Mouse (Mus musculus) gastrocnemius, postnatal 36 days (tissue): ENCODE measurements around the gene Atg10. TPM values are rescaled to one million over a fixed set of nuclear protein-coding genes. Genes with fewer than 3 reads are reported as not detected.

Experiments
- DNase-seq, 2 experiments: peaks; one replicate each; pipeline ENCODE4 v3.0.0; 2022
- intact Hi-C: fragments of 180-260 bp; cut with DNase I; formaldehyde crosslinking; loops from one replicate; pipeline ENCODE4 v1.15.1; 2025
- total RNA-seq, 2 experiments: library from RNA; stranded (reverse); gene quantifications; 2 replicates each; pipeline ENCODE4 v1.2.3; 2021

The Atg10 gene
- total RNA-seq, 2 experiments from 2014 or later: 7.9 to 11.1 TPM

DNA sequence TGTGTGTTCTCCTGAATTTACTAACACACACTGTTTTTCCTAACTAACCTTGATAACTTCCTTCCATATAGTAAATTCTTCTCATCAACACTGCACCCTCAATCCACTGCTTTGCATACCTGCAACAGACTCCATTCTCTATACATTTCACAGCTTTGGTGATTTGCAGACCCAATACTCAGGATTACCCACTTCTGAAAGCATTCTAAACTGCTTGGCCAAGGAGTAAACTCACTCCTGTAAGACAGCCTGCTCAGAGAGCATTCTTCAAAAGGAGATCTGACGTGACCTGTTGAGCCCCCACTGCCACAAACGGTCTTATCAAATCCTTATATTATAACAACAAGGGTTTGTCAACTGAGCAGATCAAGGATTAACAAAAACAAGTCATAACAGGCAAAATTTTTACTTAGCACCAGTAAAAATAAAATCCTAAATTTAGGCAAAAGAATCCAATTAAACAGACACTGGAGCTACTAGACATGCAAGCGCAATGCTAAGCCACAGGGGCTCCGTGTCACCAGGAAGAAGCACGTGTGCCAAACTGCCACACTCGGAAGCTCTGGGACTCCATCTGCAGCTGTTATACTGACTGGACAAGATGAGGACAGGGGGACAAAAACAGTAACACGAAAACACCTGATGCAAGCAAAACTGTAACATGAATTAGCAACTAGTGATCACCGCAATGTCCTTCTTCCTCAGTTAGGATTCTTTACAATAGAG is 44.4 kb downstream of the Atg10 start:
- no peak for DNase-seq

DNA sequence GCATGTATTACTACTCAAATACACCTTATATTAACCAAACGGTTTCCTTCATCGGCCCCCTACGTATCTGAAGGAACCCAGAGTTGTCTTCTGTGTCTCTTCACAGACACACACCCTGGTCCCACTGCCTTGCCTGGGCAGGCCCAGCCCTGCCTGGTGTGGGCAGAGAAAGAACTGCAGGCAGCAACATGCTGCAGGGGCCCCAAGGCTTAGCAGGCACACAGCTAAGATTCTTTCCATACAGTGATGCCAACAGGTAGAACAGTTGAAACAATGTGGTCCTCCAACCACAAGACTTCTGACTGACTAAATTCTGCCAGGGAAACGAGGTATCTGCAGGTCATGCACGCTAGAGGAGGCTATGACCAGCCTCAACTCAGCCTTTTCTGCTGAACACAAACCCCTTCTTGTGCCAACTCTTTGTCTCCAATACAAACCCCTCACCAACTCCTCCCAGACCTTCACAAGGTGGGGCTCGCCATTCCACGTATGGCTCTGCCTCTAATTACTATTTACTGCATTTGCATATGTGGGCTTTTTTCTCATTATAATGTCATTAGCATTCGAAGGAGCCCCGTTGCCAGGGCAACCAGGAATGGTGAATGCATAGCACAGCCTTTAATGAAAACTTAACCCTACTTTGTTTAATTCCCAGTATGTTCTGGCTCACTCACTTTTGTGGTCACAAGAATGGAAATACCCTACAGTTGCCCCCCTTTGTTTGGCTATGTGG is 45.2 kb downstream of the Atg10 start:
- DNase-seq: no peak
- intact Hi-C loops: no loop called here

More for the DNA sequence above, 44.4 kb downstream of the Atg10 start:
- intact Hi-C loops: no loop called here

- no peak for DNase-seq
- intact Hi-C loops: no loop called here
Observed at GRCm38 (mm10) chr13:91175347-91175746, 48.4 kb downstream of the Atg10 start.

- DNase-seq: no peak
- intact Hi-C loops: no loop called here
Observed at GRCm38 (mm10) chr13:91171766-91172491, 51.8 kb downstream of the Atg10 start.

GRCm38 (mm10) chr13:91171205-91171604 is 52.6 kb downstream of the Atg10 start:
- no peak for DNase-seq
- intact Hi-C loops: no loop called here

DNA sequence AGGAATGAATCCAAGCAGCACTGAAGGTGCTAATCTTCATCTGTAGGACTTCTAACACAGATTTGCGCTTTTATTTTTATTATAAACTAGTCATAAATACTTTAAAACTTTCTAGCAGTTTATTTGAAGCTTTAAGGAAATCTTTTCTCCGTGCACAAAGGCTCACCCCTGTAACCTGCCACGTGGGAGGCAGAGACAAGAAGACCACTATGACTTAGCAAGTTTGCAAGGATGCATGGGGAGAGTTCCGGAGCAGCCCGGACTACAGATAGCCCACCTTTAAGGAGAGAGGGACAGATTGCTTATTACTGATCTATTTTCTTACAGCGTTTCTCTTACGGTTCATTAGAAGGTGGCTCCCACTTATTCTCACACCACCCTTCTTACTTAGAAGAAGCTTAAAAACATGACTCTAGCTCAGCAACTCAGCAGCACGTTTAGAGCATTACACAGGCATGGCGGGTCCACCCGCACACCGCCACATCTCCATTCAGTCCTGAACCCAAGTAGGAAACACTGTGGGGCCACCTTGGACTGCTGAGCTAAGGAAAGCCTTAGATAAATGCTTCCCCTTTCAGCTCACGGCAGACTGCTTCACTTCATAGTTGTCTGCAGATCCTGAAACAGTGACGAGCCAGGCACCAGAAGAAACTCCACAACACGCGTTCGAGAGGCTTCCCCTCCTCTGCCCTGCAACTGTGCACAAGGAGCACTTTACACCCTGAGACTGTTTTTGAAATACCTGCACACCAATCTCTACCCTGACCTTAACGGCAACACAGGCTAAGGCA is 54.0 kb downstream of the Atg10 start:
- intact Hi-C loops: no loop called here
- no peak for DNase-seq

DNA sequence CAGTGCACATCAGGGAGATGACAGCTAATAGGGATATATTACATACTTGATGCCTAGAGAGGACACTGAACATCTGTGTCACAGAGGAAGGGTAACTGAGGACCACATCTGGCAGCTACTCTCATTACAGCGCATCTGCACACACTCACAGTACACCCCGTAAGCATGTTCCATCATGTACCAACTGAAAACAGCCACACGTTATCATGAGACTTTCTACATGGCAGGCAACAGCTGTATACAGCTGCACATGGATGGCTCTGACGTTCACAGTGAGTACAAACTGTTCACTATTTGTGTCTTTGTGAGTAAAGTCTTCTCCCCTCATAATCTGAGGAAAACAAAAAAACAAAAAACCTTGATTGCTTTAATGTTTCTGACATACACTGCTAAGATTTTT is 55.3 kb downstream of the Atg10 start:
- no peak for DNase-seq
- intact Hi-C loops: no loop called here

- intact Hi-C loops: no loop called here
- no peak for DNase-seq
Observed at GRCm38 (mm10) chr13:91167561-91167960, 56.2 kb downstream of the Atg10 start.

DNA sequence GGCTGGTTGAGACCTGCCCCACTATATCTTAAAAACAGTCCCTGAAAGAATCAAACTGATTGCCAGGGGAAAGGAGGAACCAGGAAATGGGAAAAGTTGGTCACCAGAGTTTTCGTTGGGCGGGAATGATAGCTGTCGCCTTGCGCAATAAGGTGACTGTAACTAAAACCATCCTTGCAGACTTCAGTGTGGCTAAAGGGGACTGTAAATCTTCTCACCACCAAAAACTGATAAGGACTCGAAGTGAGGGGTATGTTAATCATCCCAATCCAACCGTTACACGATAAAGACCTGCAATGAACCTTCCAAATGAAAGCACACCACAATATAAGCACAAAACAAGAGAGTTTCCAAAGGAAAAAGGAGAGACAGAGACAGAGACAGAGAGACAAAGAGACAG is 57.5 kb downstream of the Atg10 start:
- intact Hi-C loops: no loop called here

DNA sequence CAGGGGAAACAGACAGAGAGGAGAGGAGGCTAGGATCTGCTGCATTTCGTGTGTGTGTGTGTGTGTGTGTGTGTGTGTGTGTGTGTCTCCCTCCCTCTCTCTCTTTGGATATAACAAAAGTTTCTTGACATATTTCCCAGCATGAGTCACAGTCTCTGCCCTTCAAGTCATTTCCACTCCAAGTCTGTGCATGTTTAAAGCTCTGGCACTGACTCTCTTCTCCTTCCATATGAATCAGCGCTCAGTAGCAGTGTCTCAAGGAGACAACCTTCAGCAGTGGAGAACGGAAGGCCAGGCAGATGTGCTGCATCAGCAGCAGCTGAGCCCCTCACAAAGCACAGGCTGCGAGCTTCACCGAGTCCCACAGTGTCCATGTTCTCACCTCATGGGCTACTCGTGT is 58.6 kb downstream of the Atg10 start:
- DNase-seq: no peak
- intact Hi-C loops: no loop called here

More for the DNA sequence above, 57.5 kb downstream of the Atg10 start:
- DNase-seq: no peak

- no peak for DNase-seq
- intact Hi-C loops: no loop called here
Observed at GRCm38 (mm10) chr13:91163292-91163691, 60.5 kb downstream of the Atg10 start.

DNA sequence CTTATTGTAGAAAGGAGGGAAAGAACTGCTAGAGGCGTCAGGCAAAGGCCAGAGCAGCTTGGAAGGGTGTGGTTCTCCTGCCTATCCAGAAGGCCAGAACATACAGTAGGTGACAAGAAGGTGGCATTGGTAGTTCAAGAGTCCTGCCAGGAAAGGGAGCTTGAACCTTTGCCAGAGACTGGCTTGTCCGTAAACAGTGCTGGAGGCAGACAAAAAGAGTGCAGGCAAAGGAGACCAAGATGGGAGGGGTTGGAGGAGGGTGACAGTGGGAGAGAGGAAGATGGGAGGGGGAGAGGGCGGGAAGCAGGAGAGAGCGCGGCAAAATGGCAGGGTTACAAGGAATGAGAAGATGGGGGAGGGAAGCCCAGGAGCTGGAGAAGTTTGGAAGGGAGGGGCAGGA is 61.3 kb downstream of the Atg10 start:
- no peak for DNase-seq
- intact Hi-C loops: no loop called here

- DNase-seq: no peak
- intact Hi-C loops: no loop called here
Observed at GRCm38 (mm10) chr13:91160616-91161015, 63.2 kb downstream of the Atg10 start.

DNA sequence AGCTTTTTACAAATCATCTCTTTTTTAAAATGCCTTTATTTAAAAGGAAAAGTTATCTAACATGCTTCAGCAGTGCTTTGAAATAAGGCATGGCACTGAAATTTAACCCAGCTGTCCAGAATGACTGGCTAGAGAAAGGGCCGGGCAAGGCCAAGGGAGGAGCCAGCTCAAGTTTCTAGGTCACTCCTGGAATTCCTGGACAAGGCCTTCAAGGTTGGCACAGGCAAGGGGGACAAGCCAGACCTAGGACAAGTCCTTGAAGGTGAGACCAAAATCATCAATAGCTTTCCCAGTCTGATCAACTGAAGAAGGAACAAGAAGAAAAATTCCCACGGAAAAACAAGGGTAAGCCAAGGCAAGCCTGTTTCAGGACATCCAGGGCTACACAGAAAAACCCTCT is 63.9 kb downstream of the Atg10 start:
- no peak for DNase-seq
- intact Hi-C loops: no loop called here

DNA sequence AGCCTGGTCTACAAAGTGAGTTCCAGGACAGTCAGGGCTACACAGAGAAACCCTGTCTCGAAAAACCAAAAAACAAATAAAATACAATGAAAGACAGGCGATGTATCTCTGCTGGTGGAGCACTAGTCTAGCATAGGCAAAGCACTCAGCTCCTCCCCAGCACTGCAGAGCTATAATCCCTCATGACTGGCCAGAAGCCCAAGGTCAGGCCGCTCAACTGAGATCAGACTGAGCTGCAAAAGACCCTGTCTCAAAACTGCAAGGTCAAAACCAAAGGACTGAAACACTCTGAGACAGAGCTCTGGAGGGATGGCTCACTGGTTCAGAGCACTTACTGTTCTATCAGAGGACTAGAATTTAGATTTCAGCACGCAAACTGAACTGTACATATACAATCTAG is 65.8 kb downstream of the Atg10 start:
- intact Hi-C loops: no loop called here
- DNase-seq: no peak

GRCm38 (mm10) chr13:91157429-91157828 is 66.3 kb downstream of the Atg10 start:
- intact Hi-C loops: no loop called here
- DNase-seq: no peak

DNA sequence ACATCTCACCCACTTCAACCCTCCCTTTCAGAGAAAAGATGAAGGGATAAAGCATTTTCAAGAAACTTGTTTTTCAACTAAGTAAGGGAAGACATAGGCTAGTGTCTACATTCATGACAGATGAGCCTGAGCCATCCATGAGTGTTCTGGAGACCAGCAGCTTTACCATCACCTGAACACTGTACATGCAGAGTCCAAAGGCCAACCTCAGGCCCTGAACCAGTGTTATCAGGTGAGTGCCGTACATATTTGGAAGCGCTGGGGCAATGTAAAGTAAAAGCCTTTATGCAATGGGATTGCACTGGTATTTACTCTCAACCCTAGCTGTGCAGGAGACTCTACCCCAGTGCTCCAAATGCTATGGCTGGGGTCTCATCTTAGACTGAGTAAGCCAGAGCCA is 66.8 kb downstream of the Atg10 start:
- intact Hi-C loops: no loop called here
- no peak for DNase-seq

DNA sequence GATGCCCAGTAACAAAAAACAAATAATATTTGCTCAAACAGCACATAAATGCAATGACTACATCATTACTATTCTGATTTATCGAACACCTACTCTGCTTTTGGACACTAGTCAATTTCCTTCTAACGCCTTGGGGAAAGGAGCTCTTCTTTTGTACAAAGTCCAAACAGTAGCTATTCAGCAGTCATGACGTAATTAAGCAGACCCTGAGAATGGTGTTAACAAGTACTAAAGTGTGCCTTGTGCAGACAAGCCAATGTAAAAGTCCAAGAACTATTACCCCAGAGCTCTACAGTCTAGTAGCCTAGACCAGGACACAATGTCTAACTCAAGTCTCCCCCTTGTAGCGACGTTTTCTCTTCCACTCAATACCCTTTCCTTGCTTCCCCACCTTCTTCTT is 67.5 kb downstream of the Atg10 start:
- intact Hi-C loops: no loop called here

GRCm38 (mm10) chr13:91155429-91156207 is 68.2 kb downstream of the Atg10 start:
- no peak for DNase-seq
- intact Hi-C loops: no loop called here

More for the DNA sequence above, 67.5 kb downstream of the Atg10 start:
- DNase-seq: no peak

- intact Hi-C loops: no loop called here
- DNase-seq: no peak
Observed at GRCm38 (mm10) chr13:91154622-91155021, 69.1 kb downstream of the Atg10 start.
